Mouse (Mus musculus) cerebellum, adult 2 months (tissue): ENCODE results near the gene Cib1. TPM values are rescaled to one million over a fixed set of nuclear protein-coding genes. Genes with fewer than 3 reads are reported as not detected.

Experiments used
- DNase-seq, 2 experiments: peaks; one replicate each; pipeline ENCODE4 v3.0.0; 2021
- H3K27ac ChIP-seq: fragments of 200-500 bp; 2 replicates; pipeline ENCODE4 v1.5.1; 2012; ENCODE audit warnings: low read length, control low read depth, inconsistent platforms; ENCODE audit not compliant: insufficient read depth
- H3K27me3 ChIP-seq: fragments of 200-500 bp; 2 replicates; pipeline ENCODE4 v1.6.1; 2012; ENCODE audit warnings: inconsistent platforms, mild to moderate bottlenecking, low read length, moderate library complexity; ENCODE audit not compliant: control insufficient read depth, insufficient read depth
- H3K4me1 ChIP-seq: fragments of 200-500 bp; 2 replicates; pipeline ENCODE4 v1.6.1; 2011; ENCODE audit warnings: low read length; ENCODE audit not compliant: control insufficient read depth, insufficient read depth
- H3K4me3 ChIP-seq: fragments of 200-500 bp; replicated peaks from 2 replicates; pipeline ENCODE3; 2011; ENCODE audit warnings: mild to moderate bottlenecking, low read depth, low read length, control low read depth; ENCODE audit not compliant: insufficient read depth
- CTCF ChIP-seq: fragments of 200-500 bp; IDR thresholded peaks from 2 replicates; pipeline ENCODE4 v1.5.1; 2011; ENCODE audit warnings: low read depth, mild to moderate bottlenecking, control low read depth, low read length, moderate library complexity, borderline replicate concordance; ENCODE audit not compliant: insufficient read depth
- POLR2A ChIP-seq: fragments of 200-500 bp; IDR thresholded peaks from 2 replicates; pipeline ENCODE4 v1.6.1; 2011; ENCODE audit warnings: low read length, control low read depth, borderline replicate concordance; ENCODE audit not compliant: insufficient read depth
- WGBS: fragments of 180-500 bp; shearing (Covaris S2); methylation state at CpG from one replicate; pipeline ENCODE4 v1.1.7; 2018; 5-methylcytosine and 5-hydroxymethylcytosine counted together
- polyA plus RNA-seq: library from polyadenylated mRNA; depleted of rRNA; stranded (reverse); fragments of >200 nt; gene quantifications from 2 replicates; pipeline ENCODE4 v1.2.3, GENCODE M21; 2012

Cib1 gene
- polyA plus RNA-seq, 1 experiment, result 40.1 TPM

- Histone ChIP-seq H3K27me3 (no peaks in the 10 kb centered on the region), H3K4me3 (no peak overlapping the region), H3K27ac (no peak overlapping the region), H3K4me1 (peaks cover 23% of the 10 kb centered on the region)
- TF ChIP-seq CTCF (no peak), POLR2A (no peak)
- no peak for DNase-seq
- 83% methylated on average over 4 of the region's 4 CpGs for WGBS
These were observed 21.6 kb downstream of the Cib1 start for GRCm38 (mm10) chr7:80210982-80211381.

GRCm38 (mm10) chr7:80209669-80210068 lies 22.9 kb downstream of the Cib1 start:
- Histone ChIP-seq H3K27ac (no peak overlapping the region), H3K27me3 (no peaks in the 10 kb centered on the region), H3K4me1 (peaks cover 23% of the 10 kb centered on the region), H3K4me3 (no peak overlapping the region)
- TF ChIP-seq CTCF, result no peak
- TF ChIP-seq POLR2A, result no peak
- no peak for DNase-seq
- 87% methylated on average over 6 of the region's 6 CpGs for WGBS

- TF ChIP-seq CTCF, result no peak
- no peak for TF ChIP-seq POLR2A
- Histone ChIP-seq H3K4me3 (no peak overlapping the region), H3K27ac (no peak overlapping the region), H3K4me1 (peaks cover 23% of the 10 kb centered on the region), H3K27me3 (no peaks in the 10 kb centered on the region)
- DNase-seq, result no peak
- 56% methylated on average over 10 of the region's 10 CpGs for WGBS
These were observed 23.7 kb downstream of the Cib1 start for GRCm38 (mm10) chr7:80208738-80209430.

GRCm38 (mm10) chr7:80208026-80208642 lies 24.5 kb downstream of the Cib1 start:
- no peak for DNase-seq
- H3K27me3 ChIP-seq, result no peaks in the 10 kb centered on the region
- peaks cover 23% of the 10 kb centered on the region for H3K4me1 ChIP-seq
- WGBS, result 67% methylated on average over 18 of the region's 18 CpGs
- H3K4me3 ChIP-seq, result no peak overlapping the region
- H3K27ac ChIP-seq, result no peak overlapping the region
- no peak for TF ChIP-seq POLR2A

GRCm38 (mm10) chr7:80207314-80207731 lies 25.3 kb downstream of the Cib1 start:
- no peak for TF ChIP-seq CTCF
- no peak for TF ChIP-seq POLR2A
- no peak for DNase-seq
- no peak overlapping the region for H3K27ac ChIP-seq
- WGBS, result 57% methylated on average over 3 of the region's 3 CpGs
- H3K27me3 ChIP-seq, result no peaks in the 10 kb centered on the region
- no peak overlapping the region for H3K4me3 ChIP-seq
- H3K4me1 ChIP-seq, result peaks cover 23% of the 10 kb centered on the region

GRCm38 (mm10) chr7:80205705-80206589 lies 26.7 kb downstream of the Cib1 start:
- H3K27ac ChIP-seq, result no peak overlapping the region
- no peaks in the 10 kb centered on the region for H3K27me3 ChIP-seq
- no peak for TF ChIP-seq CTCF
- no peak for TF ChIP-seq POLR2A
- no peak for DNase-seq
- WGBS, result 90% methylated on average over 12 of the region's 12 CpGs
- H3K4me3 ChIP-seq, result no peak overlapping the region
- H3K4me1 ChIP-seq, result peaks cover 23% of the 10 kb centered on the region

GRCm38 (mm10) chr7:80204961-80205360 lies 27.7 kb downstream of the Cib1 start:
- 87% methylated on average over 7 of the region's 7 CpGs for WGBS
- Histone ChIP-seq H3K27me3 (no peaks in the 10 kb centered on the region), H3K4me3 (no peak overlapping the region), H3K4me1 (peaks cover 23% of the 10 kb centered on the region), H3K27ac (no peak overlapping the region)
- TF ChIP-seq POLR2A, result no peak
- no peak for TF ChIP-seq CTCF
- DNase-seq, result no peak

- H3K4me1 ChIP-seq, result peaks cover 23% of the 10 kb centered on the region
- 81% methylated on average over 4 of the region's 4 CpGs for WGBS
- H3K27me3 ChIP-seq, result no peaks in the 10 kb centered on the region
- H3K4me3 ChIP-seq, result no peak overlapping the region
- no peak overlapping the region for H3K27ac ChIP-seq
- no peak for DNase-seq
- no peak for TF ChIP-seq POLR2A
- no peak for TF ChIP-seq CTCF
These were observed 28.3 kb downstream of the Cib1 start for GRCm38 (mm10) chr7:80204362-80204761.
